Mouse (Mus musculus): ENCODE measurements at regions not wholly inside any gene's neighbourhood (a gene's known extent, or its start where the extent isn't known, plus 50 kb on each side); places are given as distances from the start of the nearest gene placed in this dataset.

DNA sequence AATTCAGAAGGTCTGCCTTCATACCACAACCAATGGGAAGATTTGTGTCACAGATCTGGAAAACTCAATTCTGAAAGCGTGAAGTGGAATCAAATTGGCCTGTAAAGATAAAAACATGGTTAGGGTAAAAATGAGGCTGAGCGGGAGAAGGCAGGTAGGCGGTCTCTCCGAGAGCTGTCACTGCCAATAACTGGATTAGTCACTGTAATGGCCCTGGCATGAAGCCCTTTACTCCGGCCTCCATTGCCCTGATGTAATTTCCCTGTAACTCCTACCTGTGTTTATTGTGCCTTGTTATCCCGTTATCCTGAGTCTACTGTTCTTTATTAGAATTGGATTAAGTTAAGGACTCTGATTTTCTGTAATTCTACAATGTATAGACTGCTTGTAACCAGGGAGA lies 166.3 kb upstream of the Eef2kmt start:
- Histone ChIP-seq H3K36me3 (ENCODE audit: control insufficient read depth, insufficient read depth, low read length) (no peaks in the 10 kb centered on the region), H3K4me1 (replicated peaks; ENCODE audit: control insufficient read depth, insufficient read depth, low read length) (no peaks in the 10 kb centered on the region), H3K4me3 (ENCODE audit: low read depth, low read length) (no peak overlapping the region), H3K9me3 (ENCODE audit: control insufficient read depth, low read length) (no peaks in the 10 kb centered on the region), H3K27me3 (ENCODE audit: control insufficient read depth, insufficient read depth, low read length) (no peaks in the 10 kb centered on the region), H3K27ac (ENCODE audit: low read depth, low read length) (no peak overlapping the region), H3K9ac (ENCODE audit: low read depth, low read length) (no peak overlapping the region), H3K4me2 (replicated peaks; ENCODE audit: low read depth, low read length) (no peak overlapping the region)
- DNase-seq (ENCODE audit: low spot score) = no peak
- no peak for ATAC-seq (ENCODE audit: low FRiP score)
- 94% methylated on average over 6 of the region's 6 CpGs for WGBS

DNA sequence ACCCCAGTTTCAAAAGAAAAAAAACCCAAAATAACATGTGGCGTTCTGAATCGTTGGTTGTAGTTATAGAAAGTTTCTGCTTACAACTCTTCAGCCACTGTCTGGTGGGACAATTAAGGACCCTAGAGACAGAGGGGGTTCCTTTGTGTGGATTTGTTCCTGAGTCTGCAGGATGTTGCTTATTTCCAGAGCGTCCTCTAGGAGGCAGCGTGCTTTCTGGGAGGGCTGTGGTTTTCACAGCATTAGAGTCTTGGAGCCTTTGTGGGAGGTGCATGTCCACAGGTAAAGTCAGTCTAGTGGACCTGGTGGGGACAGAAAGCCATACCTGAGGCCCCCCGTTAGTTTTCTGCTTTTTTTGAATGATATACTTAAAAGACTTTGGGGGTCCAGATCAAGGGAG lies 165.8 kb upstream of the Eef2kmt start:
- DNase-seq (ENCODE audit: low spot score) = no peak
- no peaks in the 10 kb centered on the region for H3K9me3 ChIP-seq (ENCODE audit: control insufficient read depth, low read length)
- H3K4me1 ChIP-seq (replicated peaks; ENCODE audit: control insufficient read depth, insufficient read depth, low read length) = no peaks in the 10 kb centered on the region
- no peak overlapping the region for H3K4me3 ChIP-seq (ENCODE audit: low read depth, low read length)
- no peak overlapping the region for H3K4me2 ChIP-seq (replicated peaks; ENCODE audit: low read depth, low read length)
- no peak overlapping the region for H3K27ac ChIP-seq (ENCODE audit: low read depth, low read length)
- no peak overlapping the region for H3K9ac ChIP-seq (ENCODE audit: low read depth, low read length)
- H3K36me3 ChIP-seq (ENCODE audit: control insufficient read depth, insufficient read depth, low read length) = no peaks in the 10 kb centered on the region
- no peaks in the 10 kb centered on the region for H3K27me3 ChIP-seq (ENCODE audit: control insufficient read depth, insufficient read depth, low read length)
- WGBS = 76% methylated on average over 5 of the region's 5 CpGs
- no peak for ATAC-seq (ENCODE audit: low FRiP score)

DNA sequence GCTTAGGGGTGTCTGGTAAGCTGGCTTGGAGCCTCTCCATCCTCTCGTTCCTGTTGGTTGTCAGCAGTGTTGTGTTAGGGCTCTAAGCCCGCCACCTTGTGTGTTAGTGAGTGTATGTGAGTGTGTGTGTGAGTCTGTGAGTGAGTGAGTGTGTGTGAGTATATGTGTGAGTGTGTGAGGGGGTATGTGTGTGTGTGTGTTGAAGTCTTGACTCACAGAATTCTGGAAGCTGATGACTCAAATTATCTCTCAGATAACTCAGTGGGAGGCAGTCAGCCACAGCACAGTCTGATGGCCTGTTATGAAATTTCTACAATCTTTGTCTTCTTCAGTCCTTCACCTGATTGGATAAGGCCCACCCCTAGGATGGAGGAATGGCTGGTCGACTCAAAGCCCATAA lies 163.7 kb upstream of the Eef2kmt start:
- H3K4me1 ChIP-seq (replicated peaks; ENCODE audit: control insufficient read depth, insufficient read depth, low read length) = no peaks in the 10 kb centered on the region
- no peaks in the 10 kb centered on the region for H3K27me3 ChIP-seq (ENCODE audit: control insufficient read depth, insufficient read depth, low read length)
- H3K4me2 ChIP-seq (replicated peaks; ENCODE audit: low read depth, low read length) = no peak overlapping the region
- no peak for DNase-seq (ENCODE audit: low spot score)
- no peaks in the 10 kb centered on the region for H3K36me3 ChIP-seq (ENCODE audit: control insufficient read depth, insufficient read depth, low read length)
- no peak for ATAC-seq (ENCODE audit: low FRiP score)
- H3K9me3 ChIP-seq (ENCODE audit: control insufficient read depth, low read length) = no peaks in the 10 kb centered on the region
- no peak overlapping the region for H3K9ac ChIP-seq (ENCODE audit: low read depth, low read length)
- H3K27ac ChIP-seq (ENCODE audit: low read depth, low read length) = no peak overlapping the region
- H3K4me3 ChIP-seq (ENCODE audit: low read depth, low read length) = no peak overlapping the region
- 74% methylated on average over 3 of the region's 3 CpGs for WGBS

DNA sequence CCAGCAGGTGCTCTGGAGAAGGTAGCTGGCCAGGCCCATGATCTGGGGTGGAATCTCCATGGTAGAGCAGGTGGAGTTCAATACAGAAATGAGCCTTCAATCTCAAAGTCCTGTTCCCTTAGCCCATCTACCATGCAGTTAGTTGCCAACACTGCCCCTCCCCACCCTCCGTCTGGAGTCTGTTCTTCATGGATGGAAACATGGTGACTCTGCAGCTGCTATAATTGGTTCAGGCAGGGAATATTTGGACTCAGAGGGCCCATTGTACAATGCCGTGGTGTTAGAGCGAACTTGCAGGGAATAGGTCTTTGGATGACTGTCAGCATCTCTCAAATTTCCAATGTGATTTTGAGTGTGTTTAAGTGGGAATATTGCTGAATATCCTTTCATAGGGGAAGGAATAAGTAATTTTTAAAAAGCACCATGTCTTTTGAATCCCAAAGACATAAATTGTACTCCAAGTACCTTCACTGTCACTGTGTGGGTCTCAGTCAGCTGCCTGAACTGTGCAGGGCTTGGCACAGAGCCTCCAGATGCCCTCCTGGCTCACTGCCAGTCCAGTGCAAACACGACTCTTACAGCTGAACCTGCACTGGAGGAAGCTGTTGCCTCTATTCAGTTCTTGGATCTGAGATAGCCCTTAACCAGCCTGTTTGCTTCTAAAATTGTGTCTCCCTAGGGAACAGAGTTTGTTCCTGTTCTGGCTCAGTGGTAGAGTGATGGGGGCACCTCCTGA lies 162.8 kb upstream of the Eef2kmt start:
- H3K9me3 ChIP-seq (ENCODE audit: control insufficient read depth, low read length) = no peaks in the 10 kb centered on the region
- no peaks in the 10 kb centered on the region for H3K4me1 ChIP-seq (replicated peaks; ENCODE audit: control insufficient read depth, insufficient read depth, low read length)
- DNase-seq (ENCODE audit: low spot score) = no peak
- H3K27ac ChIP-seq (ENCODE audit: low read depth, low read length) = no peak overlapping the region
- no peaks in the 10 kb centered on the region for H3K36me3 ChIP-seq (ENCODE audit: control insufficient read depth, insufficient read depth, low read length)
- H3K4me3 ChIP-seq (ENCODE audit: low read depth, low read length) = no peak overlapping the region
- no peak overlapping the region for H3K9ac ChIP-seq (ENCODE audit: low read depth, low read length)
- WGBS = 80% methylated on average over 4 of the region's 4 CpGs
- no peak for ATAC-seq (ENCODE audit: low FRiP score)
- H3K4me2 ChIP-seq (replicated peaks; ENCODE audit: low read depth, low read length) = no peak overlapping the region
- H3K27me3 ChIP-seq (ENCODE audit: control insufficient read depth, insufficient read depth, low read length) = no peaks in the 10 kb centered on the region

DNA sequence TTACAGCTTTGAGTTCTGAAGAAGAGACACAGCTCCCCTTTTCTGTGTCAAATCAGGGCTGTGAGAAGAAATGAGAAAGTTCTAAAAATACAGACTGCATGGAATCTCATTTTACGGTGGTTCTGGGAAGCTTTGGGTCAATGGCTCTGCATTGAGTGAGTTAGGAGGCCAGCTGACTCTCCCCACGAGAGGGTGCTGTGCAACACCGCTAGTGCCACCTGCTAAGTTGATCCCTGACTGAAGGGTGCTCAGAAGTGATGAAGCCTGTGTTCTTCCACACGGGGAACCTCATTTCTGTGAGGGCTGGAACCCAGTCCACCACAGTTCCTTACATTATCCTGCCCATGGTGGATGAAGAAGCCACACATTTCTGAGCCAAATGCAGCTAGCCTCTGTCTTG lies 159.5 kb upstream of the Eef2kmt start:
- 79% methylated on average over 4 of the region's 4 CpGs for WGBS
- no peaks in the 10 kb centered on the region for H3K27me3 ChIP-seq (ENCODE audit: control insufficient read depth, insufficient read depth, low read length)
- no peaks in the 10 kb centered on the region for H3K4me1 ChIP-seq (replicated peaks; ENCODE audit: control insufficient read depth, insufficient read depth, low read length)
- H3K4me2 ChIP-seq (replicated peaks; ENCODE audit: low read depth, low read length) = no peak overlapping the region
- H3K36me3 ChIP-seq (ENCODE audit: control insufficient read depth, insufficient read depth, low read length) = no peaks in the 10 kb centered on the region
- H3K27ac ChIP-seq (ENCODE audit: low read depth, low read length) = no peak overlapping the region
- no peak for DNase-seq (ENCODE audit: low spot score)
- no peaks in the 10 kb centered on the region for H3K9me3 ChIP-seq (ENCODE audit: control insufficient read depth, low read length)
- H3K4me3 ChIP-seq (ENCODE audit: low read depth, low read length) = no peak overlapping the region
- no peak for ATAC-seq (ENCODE audit: low FRiP score)
- no peak overlapping the region for H3K9ac ChIP-seq (ENCODE audit: low read depth, low read length)

DNA sequence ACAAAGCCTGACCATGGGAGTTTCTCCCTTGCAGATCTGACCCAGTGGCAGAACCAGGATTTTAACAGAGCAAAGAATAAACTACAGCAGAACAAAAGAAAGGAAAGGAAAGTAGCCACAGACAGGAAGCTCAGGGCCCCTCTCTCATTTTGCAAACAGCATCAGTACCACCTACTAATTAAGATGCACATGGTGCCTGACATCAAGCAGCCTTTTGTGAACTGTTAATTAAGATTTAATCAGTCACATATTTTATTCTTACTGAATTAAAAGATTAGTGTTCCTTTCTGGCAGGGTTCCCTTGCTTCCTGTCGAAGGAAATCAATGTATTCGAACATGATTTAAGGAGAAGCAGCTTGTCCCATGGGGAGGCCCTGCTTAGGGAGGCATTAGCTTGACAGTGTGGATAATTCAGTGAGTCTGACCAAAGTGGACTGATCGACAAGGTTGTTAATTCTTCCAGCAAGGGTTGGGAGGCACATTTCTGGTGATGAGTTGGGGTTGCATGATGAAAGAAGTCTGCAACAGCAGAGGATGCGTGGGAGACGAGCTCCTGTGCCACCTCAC lies 156.1 kb upstream of the Eef2kmt start:
- ATAC-seq (ENCODE audit: low FRiP score) (no peak), DNase-seq (ENCODE audit: low spot score) (no peak)
- Histone ChIP-seq H3K4me3 (ENCODE audit: low read depth, low read length) (no peak overlapping the region), H3K9me3 (ENCODE audit: control insufficient read depth, low read length) (no peaks in the 10 kb centered on the region), H3K9ac (ENCODE audit: low read depth, low read length) (no peak overlapping the region), H3K4me2 (replicated peaks; ENCODE audit: low read depth, low read length) (no peak overlapping the region), H3K4me1 (replicated peaks; ENCODE audit: control insufficient read depth, insufficient read depth, low read length) (no peaks in the 10 kb centered on the region), H3K27ac (ENCODE audit: low read depth, low read length) (no peak overlapping the region), H3K27me3 (ENCODE audit: control insufficient read depth, insufficient read depth, low read length) (no peaks in the 10 kb centered on the region), H3K36me3 (ENCODE audit: control insufficient read depth, insufficient read depth, low read length) (no peaks in the 10 kb centered on the region)
- 79% methylated on average over 5 of the region's 5 CpGs for WGBS

DNA sequence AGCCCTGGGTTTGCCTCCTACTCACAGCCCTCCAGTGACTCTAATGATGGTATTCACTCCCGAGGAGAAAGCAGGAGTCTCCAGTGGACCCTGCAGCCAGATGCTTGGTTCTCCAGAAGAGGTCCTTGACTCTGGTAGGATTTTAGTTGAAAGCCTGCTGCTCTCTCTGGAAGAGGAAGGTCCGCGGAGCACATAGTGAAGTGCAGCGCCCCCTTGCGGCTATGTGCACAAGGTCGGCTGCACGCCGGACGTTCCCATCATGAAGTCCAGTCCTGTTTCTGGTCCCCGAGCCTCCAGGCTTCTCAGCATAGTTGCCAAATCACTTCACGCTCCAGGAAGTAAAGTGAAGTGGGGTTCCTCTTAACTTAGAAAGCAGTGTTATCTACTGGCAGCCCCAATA lies 150.9 kb upstream of the Eef2kmt start:
- no peak for ATAC-seq (ENCODE audit: low FRiP score)
- Histone ChIP-seq H3K4me1 (replicated peaks; ENCODE audit: control insufficient read depth, insufficient read depth, low read length) (no peaks in the 10 kb centered on the region), H3K9ac (ENCODE audit: low read depth, low read length) (no peak overlapping the region), H3K36me3 (ENCODE audit: control insufficient read depth, insufficient read depth, low read length) (no peaks in the 10 kb centered on the region), H3K4me3 (ENCODE audit: low read depth, low read length) (no peak overlapping the region), H3K4me2 (replicated peaks; ENCODE audit: low read depth, low read length) (no peak overlapping the region), H3K27ac (ENCODE audit: low read depth, low read length) (no peak overlapping the region), H3K27me3 (ENCODE audit: control insufficient read depth, insufficient read depth, low read length) (no peaks in the 10 kb centered on the region), H3K9me3 (ENCODE audit: control insufficient read depth, low read length) (no peaks in the 10 kb centered on the region)
- peak; percentile 84 for DNase-seq (ENCODE audit: low spot score)
- 12% methylated on average over 11 of the region's 11 CpGs for WGBS

DNA sequence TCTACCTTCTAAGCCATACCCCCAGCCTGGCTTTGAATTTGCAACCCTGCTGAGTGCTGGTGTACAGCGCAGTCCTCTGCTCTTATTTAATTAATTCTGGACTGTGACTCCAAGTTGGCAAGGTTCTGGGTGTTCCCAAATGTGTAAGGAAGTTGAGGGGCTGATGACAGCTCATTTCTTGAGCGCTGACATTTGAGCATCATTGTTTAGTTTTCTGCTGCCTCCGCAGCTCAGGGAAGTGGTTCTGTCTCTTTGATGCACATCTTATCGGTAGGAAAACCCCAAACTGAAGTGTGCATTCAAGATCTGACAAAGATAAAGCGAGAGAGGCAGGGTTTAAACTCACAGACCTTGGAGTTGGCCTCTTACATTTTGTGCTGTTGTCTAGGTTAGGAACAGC lies 137.6 kb upstream of the Eef2kmt start:
- H3K9me3 ChIP-seq (ENCODE audit: control insufficient read depth, low read length) = no peaks in the 10 kb centered on the region
- no peaks in the 10 kb centered on the region for H3K27me3 ChIP-seq (ENCODE audit: control insufficient read depth, insufficient read depth, low read length)
- H3K4me1 ChIP-seq (replicated peaks; ENCODE audit: control insufficient read depth, insufficient read depth, low read length) = no peaks in the 10 kb centered on the region
- no peak overlapping the region for H3K4me2 ChIP-seq (replicated peaks; ENCODE audit: low read depth, low read length)
- no peak overlapping the region for H3K9ac ChIP-seq (ENCODE audit: low read depth, low read length)
- no peaks in the 10 kb centered on the region for H3K36me3 ChIP-seq (ENCODE audit: control insufficient read depth, insufficient read depth, low read length)
- no peak for DNase-seq (ENCODE audit: low spot score)
- H3K27ac ChIP-seq (ENCODE audit: low read depth, low read length) = no peak overlapping the region
- whole genome bisulfite sequencing = 80% methylated on average over 5 of the region's 5 CpGs
- no peak overlapping the region for H3K4me3 ChIP-seq (ENCODE audit: low read depth, low read length)
- no peak for ATAC-seq (ENCODE audit: low FRiP score)

DNA sequence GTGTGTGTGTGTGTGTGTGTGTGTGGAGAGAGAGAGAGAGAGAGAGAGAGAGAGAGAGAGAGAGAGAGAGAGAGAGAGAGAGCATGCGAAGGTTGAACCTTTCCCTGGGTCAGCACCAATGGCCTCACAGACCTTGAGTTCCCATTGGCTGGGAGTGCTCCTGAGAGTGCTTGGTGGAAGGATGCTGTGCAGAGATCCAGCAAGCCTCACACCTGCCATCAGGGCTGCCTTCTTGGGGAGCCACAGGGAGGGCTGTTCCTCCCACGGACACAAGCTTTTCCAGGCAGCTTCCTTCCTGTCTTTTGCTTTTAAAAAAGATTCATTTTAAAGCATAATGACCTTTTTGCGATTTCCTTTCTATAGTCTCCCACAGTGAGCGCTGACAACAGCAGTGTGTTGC lies 127.1 kb upstream of the Eef2kmt start:
- H3K9me3 ChIP-seq (ENCODE audit: control insufficient read depth, low read length) = no peaks in the 10 kb centered on the region
- H3K27me3 ChIP-seq (ENCODE audit: control insufficient read depth, insufficient read depth, low read length) = no peaks in the 10 kb centered on the region
- H3K36me3 ChIP-seq (ENCODE audit: control insufficient read depth, insufficient read depth, low read length) = no peaks in the 10 kb centered on the region
- 40% methylated on average over 4 of the region's 4 CpGs for WGBS
- DNase-seq (ENCODE audit: low spot score) (no peak), ATAC-seq (ENCODE audit: low FRiP score) (no peak)
- no peak overlapping the region for H3K27ac ChIP-seq (ENCODE audit: low read depth, low read length)
- H3K9ac ChIP-seq (ENCODE audit: low read depth, low read length) = no peak overlapping the region
- H3K4me2 ChIP-seq (replicated peaks; ENCODE audit: low read depth, low read length) = no peak overlapping the region
- no peak overlapping the region for H3K4me3 ChIP-seq (ENCODE audit: low read depth, low read length)
- H3K4me1 ChIP-seq (replicated peaks; ENCODE audit: control insufficient read depth, insufficient read depth, low read length) = no peaks in the 10 kb centered on the region

Data from hindbrain, embryonic 11.5 days (tissue).